Mouse (Mus musculus) stomach, embryonic 16.5 days (tissue): ENCODE measurements at regions not wholly inside any gene's neighbourhood (a gene's known extent, or its start where the extent isn't known, plus 50 kb on each side); places are given as distances from the start of the nearest gene placed in this dataset.

Source experiments
- ATAC-seq: fragments of 200-750 bp; cut with Nextera tagmentation; 2 replicates; pipeline ENCODE4 v1.8.0; 2017; ENCODE audit warnings: moderate number of reproducible peaks, moderate TSS enrichment; ENCODE audit not compliant: insufficient read depth, low FRiP score
- H3K27ac ChIP-seq: fragments of 300-500 bp; sonication (generic); 2 replicates; pipeline ENCODE4 v1.5.1; 2014; ENCODE audit warnings: low read length
- H3K27me3 ChIP-seq: fragments of 300-500 bp; sonication (generic); 2 replicates; pipeline ENCODE4 v1.6.1; 2014; ENCODE audit warnings: low read length, control low read depth, mixed read lengths; ENCODE audit not compliant: control insufficient read depth, insufficient read depth
- H3K36me3 ChIP-seq: fragments of 300-500 bp; sonication (generic); 2 replicates; pipeline ENCODE4 v1.6.1; 2014; ENCODE audit warnings: low read length; ENCODE audit not compliant: control insufficient read depth, insufficient read depth
- H3K4me1 ChIP-seq: fragments of 300-500 bp; sonication (generic); 2 replicates; pipeline ENCODE4 v1.6.1; 2014; ENCODE audit warnings: low read length, control low read depth, mixed read lengths; ENCODE audit not compliant: control insufficient read depth, insufficient read depth
- H3K4me2 ChIP-seq: fragments of 300-500 bp; sonication (generic); 2 replicates; pipeline ENCODE4 v1.6.1; 2014; ENCODE audit warnings: low read depth, low read length, mixed read lengths
- H3K4me3 ChIP-seq: fragments of 300-500 bp; sonication (generic); replicated peaks from 2 replicates; pipeline ENCODE4 v1.5.1; 2014; ENCODE audit warnings: mild to moderate bottlenecking, low read length
- H3K9ac ChIP-seq: fragments of 300-500 bp; sonication (generic); 2 replicates; pipeline ENCODE4 v1.6.1; 2014; ENCODE audit warnings: low read length
- H3K9me3 ChIP-seq: fragments of 300-500 bp; sonication (generic); replicated peaks from 2 replicates; pipeline ENCODE4 v1.6.1; 2016; ENCODE audit warnings: low read length, control low read depth; ENCODE audit not compliant: control insufficient read depth
- WGBS: fragments of 180-500 bp; shearing (Covaris S2); extraction: QIAGEN DNeasy Blood & Tissue Kit; methylation state at CpG from one replicate; pipeline ENCODE4 v1.1.7; 2014; 5-methylcytosine and 5-hydroxymethylcytosine counted together

DNA sequence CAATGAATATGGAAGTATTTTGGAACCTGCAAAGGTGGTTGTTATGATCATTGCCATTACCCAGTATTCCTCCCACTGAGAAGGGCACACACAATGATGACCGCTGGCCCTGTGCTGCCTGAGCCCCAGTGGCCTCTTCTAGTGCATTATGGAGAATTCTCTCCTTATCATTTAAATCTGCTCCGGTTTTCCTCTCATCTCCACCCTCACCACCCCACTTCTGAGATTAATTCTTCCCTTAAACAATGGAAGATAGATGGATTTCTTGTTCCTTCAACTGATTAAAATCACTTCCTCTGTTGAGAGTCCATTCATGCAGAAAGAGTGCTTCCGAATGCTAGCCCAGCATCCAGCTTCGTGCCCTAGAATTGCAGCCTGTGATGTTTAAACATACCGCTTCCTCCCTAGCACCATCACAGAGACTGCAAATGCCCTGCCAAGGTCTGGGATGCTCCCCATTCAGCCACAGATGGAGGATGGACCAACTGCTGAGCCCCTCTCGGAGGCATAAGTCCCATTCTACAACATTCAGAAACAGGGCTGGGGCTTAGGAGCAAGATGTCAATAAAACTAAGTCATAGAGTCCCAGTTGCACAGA is 155.4 kb upstream of the Wscd1 start:
- no peak overlapping the region for H3K9ac ChIP-seq
- no peak overlapping the region for H3K4me2 ChIP-seq
- no peaks in the 10 kb centered on the region for H3K4me1 ChIP-seq
- no peak overlapping the region for H3K27ac ChIP-seq
- no peaks in the 10 kb centered on the region for H3K36me3 ChIP-seq
- no peaks in the 10 kb centered on the region for H3K9me3 ChIP-seq
- no peak overlapping the region for H3K4me3 ChIP-seq
- no peaks in the 10 kb centered on the region for H3K27me3 ChIP-seq
- no peak; the same call in 1 of the 2 replicates for ATAC-seq
- WGBS, result 77% methylated on average over 6 of the region's 6 CpGs

DNA sequence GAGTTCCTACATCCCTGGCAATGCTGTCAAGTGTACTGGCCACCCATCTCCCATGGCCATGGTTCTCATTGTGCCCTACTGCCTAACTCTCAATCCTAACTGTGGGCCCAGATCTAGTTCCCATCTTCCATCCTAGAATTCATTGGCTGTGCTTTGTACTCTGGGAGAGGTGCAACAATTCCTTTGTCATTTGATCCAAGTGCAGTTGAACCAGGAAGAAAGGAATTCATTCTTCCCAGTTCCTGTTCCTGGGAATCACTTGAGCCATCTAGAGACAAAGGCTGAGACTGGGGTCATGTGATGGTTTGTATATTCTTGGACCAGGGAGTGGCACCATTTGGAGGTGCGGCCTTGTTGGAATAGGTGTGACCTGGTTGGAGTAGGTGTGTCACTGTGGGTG is 152.0 kb upstream of the Wscd1 start:
- ATAC-seq, result no peak
- H3K27me3 ChIP-seq, result no peaks in the 10 kb centered on the region
- H3K4me2 ChIP-seq, result no peak overlapping the region
- H3K9ac ChIP-seq, result no peak overlapping the region
- H3K9me3 ChIP-seq, result no peaks in the 10 kb centered on the region
- no peaks in the 10 kb centered on the region for H3K36me3 ChIP-seq
- H3K27ac ChIP-seq, result no peak overlapping the region
- 89% methylated on average over 1 of the region's 1 CpGs for WGBS
- H3K4me3 ChIP-seq, result no peak overlapping the region
- H3K4me1 ChIP-seq, result no peaks in the 10 kb centered on the region

DNA sequence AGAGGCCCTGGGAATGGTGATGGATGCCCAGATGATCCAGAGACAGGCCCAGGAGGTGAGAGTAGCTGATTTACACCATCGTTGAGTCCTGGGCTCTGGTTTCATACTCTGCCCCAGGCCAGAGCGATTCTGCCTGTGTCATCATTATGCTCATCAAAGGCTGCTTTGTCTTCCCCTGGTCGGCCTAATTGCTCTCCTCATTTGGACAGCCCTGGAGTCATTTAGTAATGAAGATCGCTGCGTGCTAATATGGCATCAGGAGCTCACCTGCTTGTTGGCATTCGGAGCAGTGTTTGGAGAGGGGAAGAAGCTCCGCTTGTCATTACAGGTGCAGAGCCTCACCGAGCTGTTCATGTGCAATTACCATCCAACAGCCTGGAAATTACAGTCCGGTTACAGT is 138.9 kb upstream of the Wscd1 start:
- no peak overlapping the region for H3K4me3 ChIP-seq
- H3K27ac ChIP-seq, result no peak overlapping the region
- H3K36me3 ChIP-seq, result no peaks in the 10 kb centered on the region
- ATAC-seq, result no peak
- H3K4me2 ChIP-seq, result no peak overlapping the region
- H3K9ac ChIP-seq, result no peak overlapping the region
- no peaks in the 10 kb centered on the region for H3K9me3 ChIP-seq
- no peaks in the 10 kb centered on the region for H3K27me3 ChIP-seq
- whole genome bisulfite sequencing, result 81% methylated on average over 9 of the region's 9 CpGs
- H3K4me1 ChIP-seq, result no peaks in the 10 kb centered on the region

DNA sequence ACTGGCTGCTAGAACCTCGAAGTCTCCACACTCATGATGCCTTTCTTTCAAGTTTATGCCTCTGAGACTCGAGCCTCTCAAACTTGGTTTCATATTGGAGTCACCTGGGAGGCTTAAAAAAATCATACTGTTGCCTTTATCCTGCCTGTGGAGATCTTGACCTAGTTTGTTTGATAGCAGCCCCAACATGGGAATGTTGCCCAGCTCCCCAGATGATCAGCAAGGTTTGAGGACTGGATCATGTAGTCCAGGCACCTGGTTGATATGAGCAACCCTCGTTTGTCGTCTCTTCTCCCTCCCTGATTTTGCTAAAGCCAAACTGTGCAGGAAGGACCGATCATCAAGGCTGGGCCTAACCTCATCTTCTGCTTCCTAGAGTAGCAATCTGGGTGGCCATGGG is 134.2 kb upstream of the Wscd1 start:
- Histone ChIP-seq H3K27ac (no peak overlapping the region), H3K27me3 (no peaks in the 10 kb centered on the region), H3K9ac (no peak overlapping the region), H3K36me3 (no peaks in the 10 kb centered on the region), H3K4me3 (no peak overlapping the region), H3K4me1 (no peaks in the 10 kb centered on the region), H3K9me3 (no peaks in the 10 kb centered on the region), H3K4me2 (no peak overlapping the region)
- WGBS, result 73% methylated on average over 5 of the region's 5 CpGs
- no peak for ATAC-seq

- Histone ChIP-seq H3K27ac (no peak overlapping the region), H3K4me1 (no peaks in the 10 kb centered on the region), H3K9ac (no peak overlapping the region), H3K9me3 (no peaks in the 10 kb centered on the region), H3K27me3 (no peaks in the 10 kb centered on the region), H3K36me3 (no peaks in the 10 kb centered on the region), H3K4me3 (no peak overlapping the region), H3K4me2 (no peak overlapping the region)
- no peak for ATAC-seq
- 75% methylated on average over 5 of the region's 5 CpGs for WGBS
Measured at GRCm38 (mm10) chr11:71625501-71626191, 124.1 kb upstream of the Wscd1 start.

- 69% methylated on average over 1 of the region's 1 CpGs for WGBS
Measured at GRCm38 (mm10) chr11:71636111-71636510, 113.6 kb upstream of the Wscd1 start.

GRCm38 (mm10) chr11:71636785-71637184 is 112.9 kb upstream of the Wscd1 start:
- no peaks in the 10 kb centered on the region for H3K36me3 ChIP-seq
- no peak overlapping the region for H3K4me2 ChIP-seq
- H3K4me3 ChIP-seq, result no peak overlapping the region
- H3K4me1 ChIP-seq, result no peaks in the 10 kb centered on the region
- no peak overlapping the region for H3K27ac ChIP-seq
- no peaks in the 10 kb centered on the region for H3K9me3 ChIP-seq
- no peak for ATAC-seq
- WGBS, result 12% methylated on average over 5 of the region's 5 CpGs
- no peaks in the 10 kb centered on the region for H3K27me3 ChIP-seq
- no peak overlapping the region for H3K9ac ChIP-seq

More at GRCm38 (mm10) chr11:71636111-71636510, 113.6 kb upstream of the Wscd1 start:
- no peaks in the 10 kb centered on the region for H3K9me3 ChIP-seq
- H3K9ac ChIP-seq, result no peak overlapping the region
- no peak overlapping the region for H3K4me2 ChIP-seq
- no peak overlapping the region for H3K27ac ChIP-seq
- H3K36me3 ChIP-seq, result no peaks in the 10 kb centered on the region
- no peaks in the 10 kb centered on the region for H3K4me1 ChIP-seq
- no peak for ATAC-seq
- H3K4me3 ChIP-seq, result no peak overlapping the region
- no peaks in the 10 kb centered on the region for H3K27me3 ChIP-seq

- H3K4me2 ChIP-seq, result no peak overlapping the region
- WGBS, result 72% methylated on average over 5 of the region's 5 CpGs
Measured at GRCm38 (mm10) chr11:71642886-71643285, 106.8 kb upstream of the Wscd1 start.

DNA sequence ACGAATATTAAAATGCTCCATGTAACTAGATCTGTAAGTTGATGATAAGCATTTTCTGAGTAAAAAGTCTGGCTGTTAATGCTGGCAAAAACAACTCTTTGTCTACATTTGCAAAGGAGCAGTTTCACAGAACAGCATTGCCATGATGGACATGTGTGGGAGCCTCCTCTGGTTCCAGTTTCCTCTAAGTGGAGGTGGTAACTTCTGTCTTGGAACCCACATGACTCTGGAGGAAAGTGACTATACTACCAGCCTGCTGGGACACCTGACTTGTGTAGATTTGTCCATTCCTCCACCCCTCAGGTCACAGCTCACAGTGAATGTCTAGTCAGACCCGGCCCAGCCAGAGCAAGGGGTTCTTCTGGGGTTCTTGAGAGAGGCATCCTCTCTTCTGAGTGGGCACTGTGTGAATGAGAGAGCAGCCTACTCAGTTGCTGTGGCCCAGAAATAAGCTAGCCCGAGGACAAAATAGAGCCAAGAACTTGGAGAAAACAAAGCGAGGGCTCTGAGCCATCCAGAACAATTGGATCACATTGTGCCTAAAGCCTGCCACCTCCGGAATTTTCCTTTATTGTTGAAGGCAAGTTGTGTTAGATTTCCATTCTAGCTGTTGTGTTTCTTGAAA is 97.9 kb upstream of the Wscd1 start:
- WGBS, result 81% methylated on average over 5 of the region's 5 CpGs
- Histone ChIP-seq H3K27ac (no peak overlapping the region), H3K4me1 (no peaks in the 10 kb centered on the region), H3K27me3 (no peaks in the 10 kb centered on the region), H3K4me3 (no peak overlapping the region), H3K4me2 (no peak overlapping the region), H3K36me3 (no peaks in the 10 kb centered on the region), H3K9ac (no peak overlapping the region), H3K9me3 (no peaks in the 10 kb centered on the region)
- no peak for ATAC-seq

More at GRCm38 (mm10) chr11:71642886-71643285, 106.8 kb upstream of the Wscd1 start:
- Histone ChIP-seq H3K4me1 (no peaks in the 10 kb centered on the region), H3K36me3 (no peaks in the 10 kb centered on the region), H3K9ac (no peak overlapping the region), H3K4me3 (no peak overlapping the region), H3K27me3 (no peaks in the 10 kb centered on the region), H3K9me3 (no peaks in the 10 kb centered on the region), H3K27ac (no peak overlapping the region)
- no peak for ATAC-seq
